Mouse (Mus musculus) testis, postnatal 10 days (tissue): ENCODE data around the gene Stat5b.

Experiments used
- DNase-seq: peaks from one replicate; pipeline ENCODE4 v3.0.0; 2021; ENCODE audit warnings: low spot score

Gene Stat5b

GRCm38 (mm10) chr11:100840866-100841265 lies 9.7 kb downstream of the Stat5b start:
- no peak for DNase-seq

GRCm38 (mm10) chr11:100839523-100839922 lies 11.0 kb downstream of the Stat5b start:
- DNase-seq, result no peak

- DNase-seq, result no peak
These were observed 11.6 kb downstream of the Stat5b start for GRCm38 (mm10) chr11:100838894-100839293.

GRCm38 (mm10) chr11:100836923-100837702 lies 13.4 kb downstream of the Stat5b start:
- no peak for DNase-seq

- no peak for DNase-seq
These were observed 17.1 kb downstream of the Stat5b start for GRCm38 (mm10) chr11:100833466-100833865.

GRCm38 (mm10) chr11:100831396-100831795 lies 19.1 kb downstream of the Stat5b start:
- DNase-seq, result no peak

- DNase-seq, result no peak
These were observed 20.8 kb downstream of the Stat5b start for GRCm38 (mm10) chr11:100829691-100830090.

- DNase-seq, result no peak
These were observed 21.8 kb downstream of the Stat5b start for GRCm38 (mm10) chr11:100828676-100829151.

GRCm38 (mm10) chr11:100826161-100826866 lies 24.2 kb downstream of the Stat5b start:
- DNase-seq, result no peak

- DNase-seq, result no peak
These were observed 25.1 kb downstream of the Stat5b start for GRCm38 (mm10) chr11:100825451-100825850.

- no peak for DNase-seq
These were observed 26.0 kb downstream of the Stat5b start for GRCm38 (mm10) chr11:100824496-100824895.

GRCm38 (mm10) chr11:100823543-100824313 lies 26.8 kb downstream of the Stat5b start:
- DNase-seq, result no peak

GRCm38 (mm10) chr11:100822365-100822764 lies 28.2 kb downstream of the Stat5b start:
- DNase-seq, result no peak

GRCm38 (mm10) chr11:100821605-100822220 lies 28.8 kb downstream of the Stat5b start:
- DNase-seq, result no peak

GRCm38 (mm10) chr11:100820047-100820446 lies 30.5 kb downstream of the Stat5b start:
- no peak for DNase-seq

- DNase-seq, result no peak
These were observed 30.9 kb downstream of the Stat5b start for GRCm38 (mm10) chr11:100819626-100820025.

GRCm38 (mm10) chr11:100819048-100819447 lies 31.5 kb downstream of the Stat5b start:
- DNase-seq, result no peak

- DNase-seq, result no peak
These were observed 32.0 kb downstream of the Stat5b start for GRCm38 (mm10) chr11:100818359-100819012.

- no peak for DNase-seq
These were observed 33.2 kb downstream of the Stat5b start for GRCm38 (mm10) chr11:100817311-100817710.

GRCm38 (mm10) chr11:100816801-100817200 lies 33.7 kb downstream of the Stat5b start:
- DNase-seq, result no peak

- no peak for DNase-seq
These were observed 34.2 kb downstream of the Stat5b start for GRCm38 (mm10) chr11:100816342-100816741.
